Mouse (Mus musculus) intestine, postnatal 0 days (tissue): ENCODE data around the gene 1700017B05Rik. TPM values are rescaled to one million over a fixed set of nuclear protein-coding genes. Genes with fewer than 3 reads are reported as not detected.

ENCODE experiments used
- ATAC-seq: fragments of 200-750 bp; cut with Nextera tagmentation; 2 replicates; pipeline ENCODE4 v1.8.0; 2017; ENCODE audit warnings: mild to moderate bottlenecking, moderate TSS enrichment, moderate library complexity
- H3K27ac ChIP-seq: fragments of 300-500 bp; sonication (generic); 2 replicates; pipeline ENCODE4 v1.5.1; 2014; ENCODE audit warnings: mild to moderate bottlenecking, low read depth, low read length, moderate library complexity
- H3K27me3 ChIP-seq: fragments of 300-500 bp; sonication (generic); replicated peaks from 2 replicates; pipeline ENCODE4 v1.6.1; 2014; ENCODE audit warnings: low read length, mixed read lengths; ENCODE audit not compliant: control insufficient read depth, insufficient read depth
- H3K36me3 ChIP-seq: fragments of 300-500 bp; sonication (generic); 2 replicates; pipeline ENCODE4 v1.6.1; 2014; ENCODE audit warnings: mild to moderate bottlenecking, moderate library complexity; ENCODE audit not compliant: control insufficient read depth, insufficient read depth
- H3K4me1 ChIP-seq: fragments of 300-500 bp; sonication (generic); replicated peaks from 2 replicates; pipeline ENCODE4 v1.6.1; 2014; ENCODE audit warnings: antibody characterized with exemption, low read length, mixed read lengths; ENCODE audit not compliant: control insufficient read depth, insufficient read depth
- H3K4me2 ChIP-seq: fragments of 300-500 bp; sonication (generic); replicated peaks from 2 replicates; pipeline ENCODE4 v1.6.1; 2014; ENCODE audit warnings: low read depth, mild to moderate bottlenecking, moderate library complexity
- H3K4me3 ChIP-seq: fragments of 300-500 bp; sonication (generic); 2 replicates; pipeline ENCODE4 v1.5.1; 2014; ENCODE audit warnings: low read depth, low read length
- H3K9ac ChIP-seq: fragments of 300-500 bp; sonication (generic); 2 replicates; pipeline ENCODE4 v1.6.1; 2014; ENCODE audit warnings: mild to moderate bottlenecking, low read depth, low read length
- H3K9me3 ChIP-seq: fragments of 300-500 bp; sonication (generic); 2 replicates; pipeline ENCODE4 v1.6.1; 2016; ENCODE audit warnings: mixed run types; ENCODE audit not compliant: control insufficient read depth
- CTCF ChIP-seq: sonication (generic); IDR thresholded peaks from 2 replicates; pipeline ENCODE4 v1.5.1; 2016; ENCODE audit warnings: low read depth, mild to moderate bottlenecking, control low read depth, antibody characterized with exemption, moderate library complexity
- WGBS: fragments of 180-500 bp; shearing (Covaris S2); extraction: QIAGEN DNeasy Blood & Tissue Kit; methylation state at CpG from one replicate; pipeline ENCODE4 v1.1.7; 2014; 5-methylcytosine and 5-hydroxymethylcytosine counted together
- polyA plus RNA-seq: library from polyadenylated mRNA; unstranded; fragments of >200 nt; fragmentation: Nextera tagmentation; extraction: Ambion mirVana; gene quantifications from 2 replicates; pipeline ENCODE4 v1.2.1, GENCODE M21; 2015

1700017B05Rik gene
- polyA plus RNA-seq, 1 experiment from 2014 or later, result 12.8 TPM

GRCm38 (mm10) chr9:57269384-57269783 lies 7.0 kb upstream of the 1700017B05Rik start:
- Histone ChIP-seq H3K4me3 (no peak overlapping the region), H3K4me1 (no peaks in the 10 kb centered on the region), H3K36me3 (no peaks in the 10 kb centered on the region), H3K27ac (no peak overlapping the region), H3K27me3 (no peaks in the 10 kb centered on the region), H3K9ac (no peak overlapping the region), H3K9me3 (no peaks in the 10 kb centered on the region), H3K4me2 (no peak overlapping the region)
- no peak for ATAC-seq
- TF ChIP-seq CTCF, result no peak
- WGBS, result 73% methylated on average over 1 of the region's 1 CpGs

DNA sequence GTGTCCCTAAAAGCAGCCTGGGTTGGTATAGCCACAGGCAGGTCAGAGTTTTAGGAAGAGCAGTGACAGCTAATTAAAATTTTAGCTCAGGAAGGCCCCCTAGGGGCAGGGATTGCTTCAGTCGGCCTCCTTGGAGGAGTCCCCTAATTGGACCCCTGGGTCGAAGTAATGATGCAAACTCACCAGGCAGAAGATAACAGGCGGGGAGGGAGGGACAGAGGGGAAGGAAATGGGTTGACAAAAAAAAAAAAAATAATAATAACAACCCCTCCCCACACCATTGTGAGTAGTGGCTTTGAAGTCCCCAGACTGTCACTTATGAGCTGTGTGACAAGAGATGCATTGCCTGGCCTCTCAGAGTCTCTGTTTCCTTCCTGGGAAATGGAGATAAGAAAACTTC lies 6.2 kb upstream of the 1700017B05Rik start:
- no peak for ATAC-seq
- no peak overlapping the region for H3K4me2 ChIP-seq
- no peaks in the 10 kb centered on the region for H3K9me3 ChIP-seq
- H3K4me1 ChIP-seq, result no peaks in the 10 kb centered on the region
- H3K27me3 ChIP-seq, result no peaks in the 10 kb centered on the region
- 32% methylated on average over 3 of the region's 3 CpGs for WGBS
- no peaks in the 10 kb centered on the region for H3K36me3 ChIP-seq
- H3K9ac ChIP-seq, result no peak overlapping the region
- TF ChIP-seq CTCF, result 0 out of 2 replicates have a peak, but pooled peaks have one; percentile 8
- H3K27ac ChIP-seq, result no peak overlapping the region
- H3K4me3 ChIP-seq, result no peak overlapping the region

GRCm38 (mm10) chr9:57268078-57268477 lies 5.7 kb upstream of the 1700017B05Rik start:
- 48% methylated on average over 10 of the region's 10 CpGs for WGBS
- H3K27me3 ChIP-seq, result no peaks in the 10 kb centered on the region
- no peak for TF ChIP-seq CTCF
- no peaks in the 10 kb centered on the region for H3K4me1 ChIP-seq
- no peak overlapping the region for H3K4me2 ChIP-seq
- H3K4me3 ChIP-seq, result no peak overlapping the region
- no peak overlapping the region for H3K27ac ChIP-seq
- ATAC-seq, result no peak
- no peaks in the 10 kb centered on the region for H3K36me3 ChIP-seq
- H3K9ac ChIP-seq, result no peak overlapping the region
- no peaks in the 10 kb centered on the region for H3K9me3 ChIP-seq

GRCm38 (mm10) chr9:57267421-57267820 lies 5.0 kb upstream of the 1700017B05Rik start:
- H3K9ac ChIP-seq, result no peak overlapping the region
- no peak for ATAC-seq
- WGBS, result 73% methylated on average over 5 of the region's 5 CpGs
- H3K4me3 ChIP-seq, result no peak overlapping the region
- H3K9me3 ChIP-seq, result no peaks in the 10 kb centered on the region
- 0 out of 2 replicates have a peak, but pooled peaks cover 4% of the 10 kb centered on the region for H3K4me1 ChIP-seq
- no peaks in the 10 kb centered on the region for H3K36me3 ChIP-seq
- no peak for TF ChIP-seq CTCF
- no peaks in the 10 kb centered on the region for H3K27me3 ChIP-seq
- H3K4me2 ChIP-seq, result no peak overlapping the region
- H3K27ac ChIP-seq, result no peak overlapping the region

- Histone ChIP-seq H3K4me1 (peaks cover 11% of the 10 kb centered on the region; the same call in 1 of the 2 replicates), H3K27ac (no peak overlapping the region), H3K9me3 (no peaks in the 10 kb centered on the region), H3K4me2 (no peak overlapping the region), H3K4me3 (no peak overlapping the region), H3K9ac (no peak overlapping the region), H3K27me3 (no peaks in the 10 kb centered on the region), H3K36me3 (no peaks in the 10 kb centered on the region)
- no peak for ATAC-seq
- 21% methylated on average over 5 of the region's 5 CpGs for WGBS
- no peak for TF ChIP-seq CTCF
Measured at GRCm38 (mm10) chr9:57265125-57265524, 2.7 kb upstream of the 1700017B05Rik start.

- Histone ChIP-seq H3K9ac (peak overlapping the region; percentile 78; the same call in 1 of the 2 replicates), H3K36me3 (peaks cover 10% of the 10 kb centered on the region), H3K4me3 (peak overlapping the region; percentile 89), H3K27me3 (no peaks in the 10 kb centered on the region), H3K27ac (peak overlapping the region; percentile 81), H3K9me3 (no peaks in the 10 kb centered on the region), H3K4me2 (peak overlapping the region; percentile 83), H3K4me1 (peaks cover 11% of the 10 kb centered on the region; the same call in 1 of the 2 replicates)
- WGBS, result 50% methylated on average over 13 of the region's 13 CpGs
- no peak for ATAC-seq
- TF ChIP-seq CTCF, result no peak
Measured at GRCm38 (mm10) chr9:57262795-57263684, 628 bp upstream of the 1700017B05Rik start.
